Mouse (Mus musculus) layer of hippocampus, adult 9-10 months (tissue): ENCODE measurements around the gene Tbc1d16.

ENCODE experiments used
- DNase-seq: peaks from one replicate; pipeline ENCODE4 v3.0.0; 2022; ENCODE audit warnings: low spot score

The Tbc1d16 gene

DNA sequence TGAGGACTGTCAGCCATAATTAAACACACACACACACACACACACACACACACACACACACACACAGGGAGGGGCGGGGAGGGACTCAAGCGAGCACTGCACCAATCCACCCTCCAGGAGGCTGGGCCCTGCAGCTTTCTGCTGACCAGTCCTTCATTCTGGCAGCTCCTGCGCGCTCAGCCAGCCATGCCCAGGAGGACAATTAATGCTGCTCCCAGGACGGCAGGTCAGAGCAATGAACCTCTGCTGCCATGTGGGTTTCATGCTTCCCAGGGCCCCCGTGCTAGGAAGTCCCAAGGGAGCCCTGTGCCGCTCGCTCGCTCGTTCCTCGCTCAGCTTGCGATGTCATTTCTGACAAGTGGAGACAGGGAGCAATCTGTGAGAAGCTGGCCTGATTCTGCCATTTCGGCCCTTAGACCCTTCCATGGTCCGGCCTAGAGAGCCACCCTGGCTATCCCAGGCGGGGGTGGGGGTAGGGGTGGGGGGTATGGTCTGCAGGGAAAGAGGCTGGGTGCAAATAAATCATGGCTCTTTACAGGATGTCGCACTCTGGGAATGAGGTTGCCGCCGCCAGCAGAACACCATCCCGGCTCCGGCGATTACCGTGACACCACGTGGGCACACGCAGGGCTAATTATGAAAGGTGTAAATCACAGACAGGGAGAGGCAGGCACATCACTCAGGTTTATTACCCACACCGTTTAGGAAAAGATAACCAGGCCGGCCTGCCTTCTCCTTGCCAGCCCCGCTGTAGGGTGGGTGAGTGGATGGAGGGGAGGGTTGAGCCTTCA lies 51.7 kb downstream of the Tbc1d16 start:
- DNase-seq: no peak

DNA sequence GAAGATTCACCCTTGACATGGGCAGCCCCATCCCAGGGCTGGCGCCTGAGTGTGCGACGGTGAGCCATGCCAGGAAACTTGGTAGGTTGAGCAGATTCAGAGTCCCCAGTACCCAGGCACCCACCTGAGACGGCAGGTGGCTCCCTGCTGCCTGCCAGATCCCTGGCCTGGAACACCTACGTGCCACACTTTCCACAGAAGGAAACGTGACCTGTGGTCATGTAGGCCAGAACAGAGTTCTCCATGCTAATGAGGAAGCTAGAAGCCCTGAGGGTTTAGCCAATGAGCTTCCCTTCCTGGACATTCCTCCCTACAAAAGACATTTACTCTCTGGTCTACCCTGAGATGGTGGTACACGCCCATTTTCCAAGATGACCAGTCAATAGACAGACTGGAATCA lies 56.7 kb downstream of the Tbc1d16 start:
- no peak for DNase-seq

DNA sequence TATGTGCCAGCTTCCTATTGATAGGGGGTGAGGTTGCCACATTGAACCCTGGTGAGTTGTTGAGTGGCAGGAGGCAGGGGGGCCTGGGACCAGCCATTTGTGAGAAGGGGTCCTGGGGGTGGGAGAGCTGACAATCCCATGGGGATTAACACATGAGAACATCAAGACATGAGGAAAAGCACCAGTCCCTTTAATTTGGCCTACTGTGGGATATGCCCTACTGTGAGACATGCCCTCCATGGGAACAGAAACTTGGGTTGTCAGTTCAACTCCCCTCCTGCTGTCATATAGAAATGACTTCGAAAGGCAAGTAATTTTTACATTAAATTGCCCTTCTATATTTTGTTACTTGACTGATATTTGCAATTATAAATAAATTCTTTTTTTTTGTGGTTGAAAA lies 59.4 kb downstream of the Tbc1d16 start:
- no peak for DNase-seq

DNA sequence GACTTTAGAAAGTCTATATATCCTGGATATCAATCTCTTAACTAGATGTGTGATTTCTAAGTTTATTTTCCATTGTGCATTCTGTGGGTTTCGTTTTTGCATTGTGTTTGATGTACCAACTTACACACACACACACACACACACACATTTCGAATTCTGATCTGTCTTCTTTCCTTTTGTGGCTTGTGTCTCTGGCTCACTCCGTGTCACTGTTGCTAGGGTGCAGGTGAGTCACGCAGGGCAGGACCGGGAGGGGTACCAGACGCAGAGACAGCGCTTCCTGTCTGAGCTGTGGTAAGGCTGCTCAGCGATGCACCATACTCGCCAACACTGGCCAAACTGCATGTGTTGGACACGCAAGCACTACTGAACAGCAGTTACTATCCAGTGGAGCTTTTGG lies 62.3 kb downstream of the Tbc1d16 start:
- DNase-seq: no peak

DNA sequence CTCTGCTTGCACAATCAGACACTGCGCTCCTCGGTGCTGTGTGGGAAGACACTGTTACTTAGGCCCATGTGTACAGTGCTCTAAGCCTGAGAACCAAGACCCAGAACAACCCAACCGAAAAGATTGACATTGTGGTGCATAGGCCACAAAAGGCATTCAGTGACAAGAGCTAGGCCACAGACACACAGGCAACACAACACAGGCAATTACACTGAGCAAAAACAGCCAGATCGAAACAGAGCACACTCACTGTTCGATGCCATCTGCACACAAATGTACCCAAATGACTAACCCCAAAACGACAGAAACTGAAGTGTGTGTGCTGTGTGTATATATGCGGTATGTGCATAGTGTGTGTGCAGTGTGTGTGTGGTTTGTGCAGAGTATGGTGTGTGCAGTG lies 63.9 kb downstream of the Tbc1d16 start:
- no peak for DNase-seq

DNA sequence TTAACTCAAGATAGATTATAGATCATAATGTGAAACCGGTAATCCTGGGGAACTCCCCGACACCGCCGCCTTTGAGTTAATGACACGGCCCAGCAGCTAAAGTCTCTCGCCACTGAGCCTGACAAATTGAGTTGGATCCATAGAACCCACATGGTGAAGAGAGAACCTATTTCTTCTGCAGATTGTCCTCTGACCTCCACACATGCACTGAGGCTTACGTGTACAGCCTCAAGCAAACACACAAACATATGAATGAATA lies 64.6 kb downstream of the Tbc1d16 start:
- no peak for DNase-seq

DNA sequence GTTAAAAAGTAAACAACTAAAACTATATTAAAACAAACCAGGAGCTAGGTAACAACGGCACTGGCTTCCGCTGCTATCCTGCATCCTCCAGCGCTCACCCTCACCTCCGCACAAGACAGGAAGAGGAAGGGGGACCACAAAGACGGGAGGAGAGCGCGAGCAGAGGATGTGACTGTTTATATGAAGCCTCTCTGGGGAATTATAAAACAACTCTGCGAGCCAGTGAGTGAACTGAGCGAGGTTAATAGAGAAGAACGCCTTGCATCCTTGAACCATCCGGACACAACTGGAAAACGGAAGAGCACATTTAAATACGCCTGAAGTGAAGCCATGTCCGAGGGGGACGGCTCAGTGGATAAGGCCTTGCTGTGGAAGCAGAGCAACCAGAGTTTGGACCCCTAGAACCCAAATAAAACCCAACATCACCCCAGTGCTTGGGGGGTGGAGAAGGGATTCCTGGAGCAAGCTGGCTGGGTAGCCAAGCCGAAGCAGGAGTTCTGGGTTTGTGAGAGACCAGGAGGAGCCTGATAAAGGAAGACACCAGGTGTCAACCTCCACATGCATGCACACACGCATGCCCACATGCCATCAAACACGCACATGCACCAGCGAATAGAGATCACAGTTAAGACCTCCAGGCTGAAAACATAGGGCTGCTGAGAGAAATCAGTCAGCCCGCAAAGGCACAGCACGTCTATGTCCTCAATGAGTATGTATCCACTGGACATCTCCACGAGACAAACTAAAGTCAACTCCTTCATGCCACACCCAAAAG lies 65.2 kb downstream of the Tbc1d16 start:
- no peak for DNase-seq

DNA sequence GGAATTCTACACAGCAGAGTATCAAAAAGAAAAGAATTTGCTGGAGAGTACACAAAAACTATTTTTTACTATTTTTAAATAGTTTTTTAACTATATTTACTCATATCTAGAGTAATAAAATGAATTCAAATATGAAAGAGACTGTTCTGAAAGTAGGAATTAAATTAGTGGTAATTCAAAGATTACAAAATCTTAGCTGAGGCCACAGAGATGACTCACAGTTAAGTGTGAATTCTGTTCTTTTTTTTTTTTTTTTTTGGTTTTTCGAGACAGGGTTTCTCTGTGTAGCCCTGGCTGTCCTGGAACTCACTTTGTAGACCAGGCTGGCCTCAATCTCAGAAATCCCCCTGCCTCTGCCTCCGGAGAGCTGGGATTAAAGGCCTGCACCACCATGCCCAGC lies 66.6 kb downstream of the Tbc1d16 start:
- no peak for DNase-seq

DNA sequence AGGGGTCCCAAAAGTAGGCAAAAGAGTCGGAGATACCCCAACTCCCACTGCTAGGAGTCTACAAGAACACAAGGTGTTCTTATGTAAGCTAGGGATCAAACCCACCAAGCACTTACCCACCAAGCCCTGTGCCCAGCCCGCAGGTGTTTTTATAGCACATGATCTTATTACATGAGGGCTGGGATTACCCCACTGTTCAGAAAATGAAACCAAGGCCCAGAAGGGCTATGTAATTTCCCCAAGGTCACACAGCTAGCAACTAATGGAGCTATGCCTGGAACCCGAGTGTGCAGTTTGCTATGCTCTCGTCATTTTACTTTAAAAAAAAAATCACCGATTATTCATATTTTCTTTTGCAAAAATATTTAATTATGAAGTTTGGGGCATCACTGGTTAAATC lies 68.2 kb downstream of the Tbc1d16 start:
- DNase-seq: no peak

DNA sequence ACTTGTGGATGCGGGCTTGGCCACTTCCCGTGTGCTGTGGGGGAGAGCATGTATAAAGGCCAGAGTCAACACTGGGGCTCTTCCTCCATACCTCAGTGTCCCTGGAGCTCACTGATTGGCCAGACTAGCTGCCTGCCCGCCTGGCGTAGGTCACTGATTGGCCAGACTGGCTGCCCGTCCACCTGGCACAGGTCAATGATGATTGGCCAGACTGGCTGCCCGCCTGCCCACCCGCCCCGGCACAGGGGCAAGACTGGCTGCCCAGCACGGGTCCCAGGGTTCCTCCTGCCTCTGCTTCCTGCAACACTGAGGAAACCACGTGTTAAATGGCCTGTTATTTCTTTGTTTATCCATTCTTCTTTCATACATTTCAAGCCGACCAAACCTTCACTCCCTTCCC lies 68.8 kb downstream of the Tbc1d16 start:
- no peak for DNase-seq

DNA sequence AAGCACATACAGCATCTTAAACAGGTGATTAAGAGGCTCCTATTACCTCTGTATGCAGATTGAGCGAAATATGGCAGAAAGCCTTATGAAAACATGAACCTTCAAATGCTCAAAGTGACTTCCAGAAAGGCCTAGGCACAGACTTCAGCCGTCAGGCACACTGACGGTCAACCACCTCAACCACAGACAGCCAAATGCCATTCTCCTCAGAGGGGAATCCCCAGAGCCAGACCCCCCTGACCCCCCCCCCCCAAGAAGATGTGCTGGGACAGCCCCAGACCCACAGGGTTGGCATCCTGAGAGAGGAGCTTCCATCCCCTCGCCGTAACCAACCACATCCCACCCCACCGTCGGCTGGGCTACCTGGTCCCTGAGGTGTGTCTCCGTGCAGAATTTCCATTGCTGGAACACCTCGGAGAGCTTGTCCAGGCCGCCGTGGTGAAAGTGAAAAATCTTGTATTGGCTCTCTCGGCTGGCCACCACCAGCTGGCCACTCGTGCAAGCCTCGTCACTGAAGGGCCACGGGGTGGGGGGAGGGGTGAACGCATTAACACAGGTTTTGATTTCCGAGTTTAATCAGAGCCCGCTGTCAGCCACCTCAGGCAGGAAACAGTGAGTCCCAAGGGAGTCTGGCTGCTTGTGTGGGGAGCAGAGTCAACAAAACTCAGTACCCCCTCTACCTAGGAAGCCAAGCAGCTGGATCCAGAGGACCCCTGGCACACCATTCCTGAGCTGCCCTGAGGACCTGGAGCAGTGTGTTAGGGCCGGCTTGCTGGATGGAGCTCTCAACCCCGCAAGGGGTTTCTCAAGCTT lies 70.7 kb downstream of the Tbc1d16 start:
- DNase-seq: no peak

DNA sequence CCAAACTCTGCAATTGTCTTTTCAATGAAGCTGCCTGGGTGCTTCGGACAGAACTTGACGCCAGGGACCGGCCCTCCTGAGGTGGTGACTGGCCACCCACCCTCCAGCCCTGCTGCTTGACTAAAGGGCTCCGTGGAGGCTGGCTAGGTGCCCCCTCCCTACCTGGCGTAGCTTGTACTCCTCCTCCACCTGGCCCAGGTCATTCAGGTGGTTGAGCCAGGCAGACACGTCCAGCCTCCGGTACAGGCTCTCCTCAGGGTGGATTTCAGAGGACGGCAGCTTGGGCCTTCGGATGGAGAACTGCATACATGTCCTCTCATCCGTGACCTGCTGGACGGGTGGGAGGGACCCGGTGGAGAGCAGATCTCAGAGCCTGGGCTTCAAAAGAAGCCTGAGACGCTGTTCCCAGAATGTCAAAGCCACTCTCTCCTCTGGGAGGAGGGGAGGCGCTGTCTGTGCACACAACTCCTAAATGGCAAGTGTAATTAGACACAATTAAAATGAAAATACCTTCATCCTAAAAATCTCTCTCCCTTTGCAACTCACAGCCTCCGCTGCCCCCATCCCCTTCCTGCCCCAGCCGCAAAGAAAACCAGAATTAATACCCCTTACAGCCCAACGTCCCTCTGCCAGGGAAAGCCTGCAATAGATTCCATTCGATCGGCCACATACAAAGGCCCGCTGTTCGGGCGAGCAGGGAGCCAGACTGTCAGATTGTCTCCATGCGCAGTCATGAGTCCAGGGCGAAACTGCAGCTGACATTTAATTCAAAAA lies 71.6 kb downstream of the Tbc1d16 start:
- no peak for DNase-seq

DNA sequence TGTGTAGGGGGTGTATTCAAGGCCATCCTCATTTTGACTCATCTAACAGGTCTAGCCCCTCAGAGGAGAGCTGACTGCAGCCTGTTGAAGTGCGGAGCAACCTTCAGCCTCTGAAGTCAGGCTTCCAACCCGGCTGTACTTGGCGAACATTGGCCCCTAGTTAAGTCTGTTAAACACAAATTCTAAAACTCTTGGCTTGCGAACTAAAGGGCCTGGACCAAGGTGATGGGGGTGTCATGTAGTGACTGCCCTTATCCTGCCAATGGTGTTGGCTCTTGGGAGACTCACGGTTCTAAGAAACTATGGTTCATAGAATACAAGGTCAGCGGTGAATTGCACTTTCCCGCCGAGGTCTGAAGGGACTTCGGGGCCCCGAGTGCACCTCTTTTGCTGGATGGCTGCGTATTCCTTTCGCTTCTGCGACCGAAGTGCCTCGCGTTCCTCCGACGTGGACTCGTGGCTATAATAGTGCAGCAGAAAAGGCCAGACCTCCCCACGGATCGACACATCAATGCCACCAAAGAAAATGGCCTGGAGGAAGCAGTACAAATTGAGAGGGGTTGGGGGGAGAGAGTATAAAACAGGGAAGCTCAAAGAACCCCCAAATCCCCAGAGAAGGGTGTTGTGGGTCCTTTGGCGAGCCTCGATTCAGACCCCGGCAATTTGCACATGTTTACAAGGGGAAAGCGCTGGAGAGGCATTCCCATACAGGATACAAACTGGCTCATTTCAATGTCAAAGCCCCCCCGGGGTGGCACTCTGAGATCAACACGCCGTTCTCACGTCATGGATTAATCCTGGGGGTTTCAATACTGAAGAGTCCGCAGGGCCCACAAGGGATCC lies 72.4 kb downstream of the Tbc1d16 start:
- no peak for DNase-seq

DNA sequence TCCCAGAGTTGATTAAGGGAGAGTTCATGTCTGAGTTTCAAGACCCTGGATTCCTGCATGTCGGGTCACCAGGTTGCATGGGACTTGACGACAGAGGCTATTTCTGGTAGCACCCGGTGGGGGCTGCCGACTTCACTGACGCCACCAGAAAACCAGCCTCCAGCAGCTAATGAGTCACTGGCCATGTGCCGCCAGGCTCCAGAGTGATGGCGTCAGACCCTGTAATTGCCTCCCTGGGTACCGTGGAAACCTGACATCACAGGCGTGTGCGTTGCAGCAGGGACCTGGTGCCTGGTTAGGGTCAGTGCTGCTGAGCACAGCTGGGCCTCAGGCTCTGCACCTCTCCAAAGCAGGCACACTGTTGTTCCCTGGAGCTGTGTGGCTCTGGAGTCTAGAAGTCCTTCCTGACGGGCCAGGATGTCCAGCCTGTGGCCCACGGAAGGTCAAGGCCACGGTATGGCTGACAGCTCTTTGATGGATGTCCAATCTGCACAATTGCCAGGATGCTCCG lies 75.9 kb downstream of the Tbc1d16 start:
- DNase-seq: no peak

DNA sequence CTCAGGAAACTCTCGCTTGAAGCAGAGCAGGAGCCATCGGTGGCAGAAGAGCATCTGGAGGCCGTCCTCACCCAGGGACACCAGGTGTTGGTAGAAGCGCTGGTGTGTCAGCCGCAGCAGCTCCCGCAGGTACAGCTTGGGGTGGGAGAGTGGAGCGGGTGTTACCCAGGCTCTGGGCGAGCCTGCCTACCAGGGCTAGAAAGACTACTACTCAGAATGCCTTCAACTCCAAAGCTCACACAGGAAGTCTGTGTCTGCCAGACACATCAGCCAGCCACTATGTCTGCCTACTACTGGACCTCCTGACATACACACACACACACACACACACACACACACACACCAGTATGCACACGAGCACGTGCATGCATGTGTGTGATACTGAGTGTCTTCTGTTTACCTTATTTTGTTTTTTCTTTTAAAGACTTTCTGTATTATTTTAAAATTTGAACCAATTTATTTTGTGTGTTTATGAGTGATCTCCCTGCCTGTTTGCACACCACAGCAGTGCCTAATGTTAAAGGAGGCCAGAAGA lies 77.2 kb downstream of the Tbc1d16 start:
- DNase-seq: no peak

DNA sequence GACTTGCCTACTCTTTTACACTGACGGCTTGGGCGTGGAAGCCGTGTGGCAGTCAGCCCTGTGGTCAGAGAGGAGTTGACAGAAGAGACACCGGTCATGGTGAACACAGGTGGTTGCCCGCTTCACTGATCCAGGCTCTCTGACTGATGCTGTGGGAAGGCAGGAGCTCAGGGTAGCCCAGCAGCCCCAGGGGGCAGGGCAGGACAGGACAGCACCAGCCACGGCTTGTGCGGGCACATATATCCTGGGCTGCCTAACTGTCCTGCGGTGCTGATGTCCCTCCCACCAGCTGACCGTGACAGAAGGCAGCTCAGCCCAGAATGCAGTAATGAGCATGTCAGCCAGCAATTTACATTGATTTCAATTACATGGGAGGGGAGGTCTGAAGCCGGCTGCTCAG lies 77.9 kb downstream of the Tbc1d16 start:
- no peak for DNase-seq

DNA sequence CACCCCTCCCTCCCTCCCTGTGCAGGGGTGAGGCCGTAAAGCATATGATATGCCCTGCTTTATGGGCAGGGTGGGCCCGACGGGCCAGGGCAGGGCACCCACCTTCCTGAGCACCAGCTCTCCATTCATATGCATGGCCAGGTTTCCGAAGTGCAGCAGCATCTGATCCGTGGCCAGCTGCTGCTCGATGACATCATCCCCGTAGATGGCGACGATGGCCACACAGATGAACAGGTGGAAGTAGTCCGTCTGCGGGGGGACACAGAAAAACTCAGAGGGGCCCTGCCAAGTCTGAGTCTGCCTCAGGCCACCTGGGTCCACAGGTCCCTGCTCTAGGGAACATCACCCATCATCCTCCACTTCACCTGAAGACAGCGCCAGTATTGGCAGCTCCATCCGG lies 79.5 kb downstream of the Tbc1d16 start:
- DNase-seq: no peak

DNA sequence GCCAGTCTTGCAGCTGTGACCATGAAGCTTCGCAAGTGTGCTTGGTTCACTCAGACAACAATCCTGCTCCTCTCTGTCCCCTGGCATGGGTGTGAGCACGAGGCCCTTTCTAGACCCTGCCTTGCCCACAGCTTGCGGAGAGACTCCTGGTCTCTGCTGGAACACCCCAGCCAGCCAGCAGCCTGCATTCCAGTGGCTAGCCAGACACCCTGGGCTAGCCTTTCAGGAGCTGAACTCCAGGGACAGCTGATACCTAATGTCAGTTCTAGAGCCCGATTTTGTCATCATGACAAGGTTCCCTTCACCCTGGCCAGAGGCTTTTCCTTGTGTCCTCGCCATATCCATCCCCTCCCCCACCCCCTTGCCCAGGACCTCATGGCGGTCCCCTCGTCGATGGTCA lies 81.1 kb downstream of the Tbc1d16 start:
- DNase-seq: no peak

DNA sequence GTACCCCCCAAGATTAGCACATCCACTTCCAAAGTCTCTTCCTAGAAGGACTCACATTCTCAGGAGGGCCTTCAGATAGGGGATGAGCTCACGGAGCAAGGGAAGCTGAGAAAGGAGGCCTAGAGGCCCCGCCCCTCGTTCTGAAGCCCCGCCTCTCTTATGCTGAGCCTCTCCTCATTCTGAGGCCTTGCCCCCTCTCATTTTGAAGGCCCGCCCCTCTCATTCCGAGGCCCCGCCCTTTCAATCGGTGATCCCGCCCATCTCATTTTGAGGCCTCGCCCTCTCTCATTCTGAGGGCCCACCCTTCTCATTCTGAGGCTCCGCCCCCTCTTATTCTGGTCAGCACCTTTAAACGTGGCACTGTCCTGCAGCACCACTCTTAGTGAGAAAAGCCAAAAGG lies 82.2 kb downstream of the Tbc1d16 start:
- DNase-seq: no peak

DNA sequence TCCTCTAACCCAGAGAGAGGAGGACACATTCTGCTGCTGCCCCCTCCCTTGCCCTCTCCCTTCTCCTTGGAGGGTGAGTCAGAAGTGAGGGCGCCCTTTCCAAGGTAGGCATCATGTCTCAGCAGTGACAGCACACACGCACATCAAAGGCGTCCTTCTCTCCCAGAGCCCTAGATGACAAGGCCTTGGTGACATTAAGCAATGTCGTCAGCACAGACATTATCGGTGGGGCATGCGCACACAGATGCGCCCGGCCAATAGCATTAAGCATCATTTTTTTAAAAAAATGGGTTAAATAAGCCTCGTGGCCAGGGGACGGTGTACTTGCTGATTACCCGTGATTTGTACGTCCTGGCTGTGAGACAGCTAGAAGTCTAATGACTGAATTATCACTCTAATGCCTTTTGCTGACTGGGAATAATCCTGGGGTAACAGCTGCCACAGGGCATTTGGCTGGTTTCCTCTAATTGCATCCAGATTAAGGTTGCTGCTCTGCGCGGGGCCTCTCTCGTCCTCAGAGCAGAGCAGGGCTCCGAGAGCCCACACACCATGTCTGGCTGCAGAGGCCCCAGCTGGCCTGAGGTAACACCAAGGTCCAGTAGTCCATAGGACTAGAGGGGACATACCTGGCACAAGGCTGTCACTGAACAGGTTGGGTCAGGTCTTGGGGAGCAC lies 83.4 kb downstream of the Tbc1d16 start:
- DNase-seq: no peak
